Mouse (Mus musculus): ENCODE results near the gene Vmn2r68.

Gene Vmn2r68

GRCm38 (mm10) chr7:85237683-85238082 is at the start of gene Vmn2r68:
Vmn2r68 (minus strand) TSS chr7:85237783.
- DNase-seq (ENCODE audit: low spot score in 2 of 2), result no peak

Measured in cerebellum, postnatal 4 days (tissue).